Mouse (Mus musculus): ENCODE results near the gene Wnt5b. TPM values are rescaled to one million over a fixed set of nuclear protein-coding genes. Genes with fewer than 3 reads are reported as not detected.
"Not testable (repeated sequence)": the region's sequence is repeated elsewhere in the genome, so short reads cannot be mapped to it uniquely, and the experiment has no call there.

Wnt5b gene
- polyA plus RNA-seq, 1 experiment = 1.8 TPM

- Histone ChIP-seq H3K4me1 (ENCODE audit: control insufficient read depth, insufficient read depth, insufficient read length, low read length) (peaks cover 3% of the 10 kb centered on the region; the same call in 1 of the 2 replicates), H3K4me3 (ENCODE audit: low read depth, low read length) (peak overlapping the region; percentile 55), H3K27me3 (ENCODE audit: control insufficient read depth, insufficient read depth, low read length) (no peaks in the 10 kb centered on the region), H3K36me3 (ENCODE audit: control insufficient read depth, insufficient read depth, low read length) (no peaks in the 10 kb centered on the region), H3K27ac (ENCODE audit: insufficient read depth, low read depth, low read length) (no peak overlapping the region)
- 18% methylated on average over 18 of the region's 18 CpGs for WGBS
- no peak for TF ChIP-seq CTCF (IDR thresholded peaks at IDR 0.05; ENCODE audit: extremely low read depth, insufficient read length, insufficient replicate concordance, low read depth, low read length)
- no peak for TF ChIP-seq POLR2A (IDR thresholded peaks at IDR 0.05; ENCODE audit: low read depth, low read length)
Measured at GRCm38 (mm10) chr6:119448321-119449059, 95.7 kb downstream of the Wnt5b start.

GRCm38 (mm10) chr6:119445671-119446607 lies 98.2 kb downstream of the Wnt5b start:
- Histone ChIP-seq H3K4me1 (ENCODE audit: control insufficient read depth, insufficient read depth, insufficient read length, low read length) (peaks cover 3% of the 10 kb centered on the region; the same call in 1 of the 2 replicates), H3K27me3 (ENCODE audit: control insufficient read depth, insufficient read depth, low read length) (no peaks in the 10 kb centered on the region), H3K36me3 (ENCODE audit: control insufficient read depth, insufficient read depth, low read length) (no peaks in the 10 kb centered on the region), H3K27ac (ENCODE audit: insufficient read depth, low read depth, low read length) (no peak overlapping the region), H3K4me3 (ENCODE audit: low read depth, low read length) (no peak overlapping the region)
- TF ChIP-seq POLR2A (IDR thresholded peaks at IDR 0.05; ENCODE audit: low read depth, low read length) (no peak), CTCF (IDR thresholded peaks at IDR 0.05; ENCODE audit: extremely low read depth, insufficient read length, insufficient replicate concordance, low read depth, low read length) (no peak)
- WGBS = 71% methylated on average over 11 of the region's 11 CpGs

GRCm38 (mm10) chr6:119443742-119444645 lies 100.2 kb downstream of the Wnt5b start:
- no peak overlapping the region for H3K4me3 ChIP-seq (ENCODE audit: low read depth, low read length)
- H3K36me3 ChIP-seq (ENCODE audit: control insufficient read depth, insufficient read depth, low read length) = no peaks in the 10 kb centered on the region
- WGBS = 15% methylated on average over 12 of the region's 12 CpGs
- H3K4me1 ChIP-seq (ENCODE audit: control insufficient read depth, insufficient read depth, insufficient read length, low read length) = peaks cover 3% of the 10 kb centered on the region; the same call in 1 of the 2 replicates
- no peaks in the 10 kb centered on the region for H3K27me3 ChIP-seq (ENCODE audit: control insufficient read depth, insufficient read depth, low read length)
- H3K27ac ChIP-seq (ENCODE audit: insufficient read depth, low read depth, low read length) = no peak overlapping the region
- TF ChIP-seq POLR2A (IDR thresholded peaks at IDR 0.05; ENCODE audit: low read depth, low read length) = no peak
- peak; percentile 99 for TF ChIP-seq CTCF (IDR thresholded peaks at IDR 0.05; ENCODE audit: extremely low read depth, insufficient read length, insufficient replicate concordance, low read depth, low read length)

- 74% methylated on average over 5 of the region's 5 CpGs for WGBS
- not testable (repeated sequence) for H3K27ac ChIP-seq (ENCODE audit: insufficient read depth, low read depth, low read length); H3K4me3 ChIP-seq (ENCODE audit: low read depth, low read length); H3K4me1 ChIP-seq (ENCODE audit: control insufficient read depth, insufficient read depth, insufficient read length, low read length); H3K36me3 ChIP-seq (ENCODE audit: control insufficient read depth, insufficient read depth, low read length); H3K27me3 ChIP-seq (ENCODE audit: control insufficient read depth, insufficient read depth, low read length)
Measured at GRCm38 (mm10) chr6:119442729-119443128, 101.4 kb downstream of the Wnt5b start.

- Histone ChIP-seq H3K36me3 (ENCODE audit: control insufficient read depth, insufficient read depth, low read length) (no peaks in the 10 kb centered on the region), H3K27me3 (ENCODE audit: control insufficient read depth, insufficient read depth, low read length) (no peaks in the 10 kb centered on the region), H3K4me1 (ENCODE audit: control insufficient read depth, insufficient read depth, insufficient read length, low read length) (no peaks in the 10 kb centered on the region; the same call in 1 of the 2 replicates), H3K27ac (ENCODE audit: insufficient read depth, low read depth, low read length) (no peak overlapping the region), H3K4me3 (ENCODE audit: low read depth, low read length) (no peak overlapping the region)
- TF ChIP-seq CTCF (IDR thresholded peaks at IDR 0.05; ENCODE audit: extremely low read depth, insufficient read length, insufficient replicate concordance, low read depth, low read length) = no peak
- TF ChIP-seq POLR2A (IDR thresholded peaks at IDR 0.05; ENCODE audit: low read depth, low read length) = no peak
- 68% methylated on average over 8 of the region's 8 CpGs for WGBS
Measured at GRCm38 (mm10) chr6:119437894-119438761, 106.0 kb downstream of the Wnt5b start.

- Histone ChIP-seq H3K4me1 (ENCODE audit: control insufficient read depth, insufficient read depth, insufficient read length, low read length) (no peaks in the 10 kb centered on the region; the same call in 1 of the 2 replicates), H3K36me3 (ENCODE audit: control insufficient read depth, insufficient read depth, low read length) (no peaks in the 10 kb centered on the region), H3K27me3 (ENCODE audit: control insufficient read depth, insufficient read depth, low read length) (no peaks in the 10 kb centered on the region), H3K4me3 (ENCODE audit: low read depth, low read length) (no peak overlapping the region), H3K27ac (ENCODE audit: insufficient read depth, low read depth, low read length) (no peak overlapping the region)
- 71% methylated on average over 4 of the region's 4 CpGs for WGBS
- TF ChIP-seq CTCF (IDR thresholded peaks at IDR 0.05; ENCODE audit: extremely low read depth, insufficient read length, insufficient replicate concordance, low read depth, low read length) (no peak), POLR2A (IDR thresholded peaks at IDR 0.05; ENCODE audit: low read depth, low read length) (no peak)
Measured at GRCm38 (mm10) chr6:119434394-119434793, 109.8 kb downstream of the Wnt5b start.

Measured in small intestine, adult 2 months (tissue).